Mouse (Mus musculus) liver, embryonic 16.5 days (tissue): Measurements from ENCODE around the gene Hfm1. TPM values are rescaled to one million over a fixed set of nuclear protein-coding genes. Genes with fewer than 3 reads are reported as not detected.

Experiments
- ATAC-seq: fragments of 200-750 bp; cut with Nextera tagmentation; 2 replicates; pipeline ENCODE4 v1.8.0; 2017; ENCODE audit warnings: low read depth, mild to moderate bottlenecking, moderate number of reproducible peaks, moderate library complexity
- H3K27ac ChIP-seq: fragments of 300-500 bp; sonication (generic); 2 replicates; pipeline ENCODE4 v1.5.1; 2014; ENCODE audit warnings: mild to moderate bottlenecking, low read length
- H3K27me3 ChIP-seq: fragments of 300-500 bp; sonication (generic); 2 replicates; pipeline ENCODE4 v1.6.1; 2014; ENCODE audit warnings: low read depth, low read length, mixed read lengths; ENCODE audit not compliant: control insufficient read depth, insufficient read depth
- H3K36me3 ChIP-seq: fragments of 300-500 bp; sonication (generic); 2 replicates; pipeline ENCODE4 v1.6.1; 2014; ENCODE audit warnings: mild to moderate bottlenecking; ENCODE audit not compliant: control insufficient read depth, insufficient read depth
- H3K4me1 ChIP-seq: fragments of 300-500 bp; sonication (generic); 2 replicates; pipeline ENCODE4 v1.6.1; 2014; ENCODE audit warnings: low read depth, low read length, mixed read lengths; ENCODE audit not compliant: control insufficient read depth
- H3K4me2 ChIP-seq: fragments of 300-500 bp; sonication (generic); 2 replicates; pipeline ENCODE4 v1.6.1; 2014; ENCODE audit warnings: low read depth, low read length, mixed read lengths
- H3K4me3 ChIP-seq: fragments of 300-500 bp; sonication (generic); 2 replicates; pipeline ENCODE4 v1.5.1; 2014; ENCODE audit warnings: low read depth, mild to moderate bottlenecking, low read length
- H3K9ac ChIP-seq: fragments of 300-500 bp; sonication (generic); 2 replicates; pipeline ENCODE4 v1.6.1; 2014; ENCODE audit warnings: low read depth, low read length
- H3K9me3 ChIP-seq: fragments of 300-500 bp; sonication (generic); replicated peaks from 2 replicates; pipeline ENCODE4 v1.6.1; 2016; ENCODE audit warnings: low read length; ENCODE audit not compliant: control insufficient read depth
- WGBS: fragments of 180-500 bp; shearing (Covaris S2); extraction: QIAGEN DNeasy Blood & Tissue Kit; methylation state at CpG from one replicate; pipeline ENCODE4 v1.1.7; 2014; ENCODE audit not compliant: insufficient replicate concordance; 5-methylcytosine and 5-hydroxymethylcytosine counted together
- microRNA-seq: library from miRNA; unstranded; fragments of <30 nt; microRNA quantifications from one replicate; pipeline ENCODE4, GENCODE M21; 2016
- polyA plus RNA-seq: library from polyadenylated mRNA; unstranded; fragments of >200 nt; fragmentation: Nextera tagmentation; extraction: Ambion mirVana; gene quantifications from 2 replicates; pipeline ENCODE4 v1.2.1, GENCODE M21; 2015

The Hfm1 gene
- polyA plus RNA-seq, 1 experiment from 2014 or later, result 0.12 TPM

GRCm38 (mm10) chr5:106801215-106801863 lies 124.8 kb downstream of the Hfm1 start:
- H3K9ac ChIP-seq, result no peak overlapping the region
- no peak overlapping the region for H3K27ac ChIP-seq
- 21% methylated on average over 9 of the region's 9 CpGs for WGBS
- H3K9me3 ChIP-seq, result no peaks in the 10 kb centered on the region
- H3K27me3 ChIP-seq, result no peaks in the 10 kb centered on the region
- H3K4me1 ChIP-seq, result no peaks in the 10 kb centered on the region
- no peak for ATAC-seq
- no peak overlapping the region for H3K4me3 ChIP-seq
- H3K4me2 ChIP-seq, result no peak overlapping the region
- no peaks in the 10 kb centered on the region for H3K36me3 ChIP-seq

GRCm38 (mm10) chr5:106797896-106798295 lies 128.2 kb downstream of the Hfm1 start:
- H3K27ac ChIP-seq, result no peak overlapping the region
- no peak overlapping the region for H3K4me2 ChIP-seq
- H3K4me1 ChIP-seq, result no peaks in the 10 kb centered on the region
- 61% methylated on average over 5 of the region's 5 CpGs for WGBS
- no peak for ATAC-seq
- no peaks in the 10 kb centered on the region for H3K36me3 ChIP-seq
- no peaks in the 10 kb centered on the region for H3K9me3 ChIP-seq
- H3K9ac ChIP-seq, result no peak overlapping the region
- H3K4me3 ChIP-seq, result no peak overlapping the region
- no peaks in the 10 kb centered on the region for H3K27me3 ChIP-seq

- Histone ChIP-seq H3K9ac (no peak overlapping the region), H3K27ac (no peak overlapping the region), H3K4me1 (peaks cover 3% of the 10 kb centered on the region), H3K27me3 (no peaks in the 10 kb centered on the region), H3K4me3 (no peak overlapping the region), H3K9me3 (no peaks in the 10 kb centered on the region), H3K4me2 (no peak overlapping the region), H3K36me3 (no peaks in the 10 kb centered on the region)
- 10% methylated on average over 6 of the region's 6 CpGs for WGBS
- ATAC-seq, result no peak
Measured at GRCm38 (mm10) chr5:106791241-106791572, 134.9 kb downstream of the Hfm1 start.

GRCm38 (mm10) chr5:106790496-106791240 lies 135.5 kb downstream of the Hfm1 start:
- ATAC-seq, result no peak
- no peak overlapping the region for H3K4me3 ChIP-seq
- H3K4me1 ChIP-seq, result peaks cover 3% of the 10 kb centered on the region
- 24% methylated on average over 5 of the region's 5 CpGs for WGBS
- no peaks in the 10 kb centered on the region for H3K36me3 ChIP-seq
- H3K27ac ChIP-seq, result no peak overlapping the region
- H3K9me3 ChIP-seq, result no peaks in the 10 kb centered on the region
- H3K4me2 ChIP-seq, result no peak overlapping the region
- H3K9ac ChIP-seq, result no peak overlapping the region
- no peaks in the 10 kb centered on the region for H3K27me3 ChIP-seq

Small RNA genes lying within 50 kb of the gene (microRNA-seq; reads per million reads assigned to microRNA genes)
- not detected for gene Gm27527

Other genes with a start within 250 kb of the Hfm1 start
- 15.0 and 15.8 TPM in 2 replicates for gene Zfp644, start 229.0 kb downstream of the Hfm1 start, polyA plus RNA-seq
- 15.0 and 15.9 TPM in 2 replicates for gene Cdc7, start 38.0 kb upstream of the Hfm1 start, polyA plus RNA-seq